Mouse (Mus musculus): ENCODE data around the gene Arhgef3. TPM values are rescaled to one million over a fixed set of nuclear protein-coding genes. Genes with fewer than 3 reads are reported as not detected.

Gene Arhgef3
- total RNA-seq, 4 experiments from 2014 or later, result 44.5 to 54.9 (median 53.3) TPM

GRCm38 (mm10) chr14:27383321-27383830 is 268.7 kb downstream of the Arhgef3 start:
- DNase-seq, result no peak

- DNase-seq, result no peak
Measured at GRCm38 (mm10) chr14:27384143-27384542, 269.4 kb downstream of the Arhgef3 start.

GRCm38 (mm10) chr14:27388616-27389015 is 273.9 kb downstream of the Arhgef3 start:
- DNase-seq, result no peak

GRCm38 (mm10) chr14:27389722-27390121 is 275.0 kb downstream of the Arhgef3 start:
- no peak for DNase-seq

- no peak for DNase-seq
Measured at GRCm38 (mm10) chr14:27390663-27391062, 276.0 kb downstream of the Arhgef3 start.

- DNase-seq, result no peak
Measured at GRCm38 (mm10) chr14:27391776-27392308, 277.1 kb downstream of the Arhgef3 start.

- no peak for DNase-seq
Measured at GRCm38 (mm10) chr14:27392660-27393059, 278.0 kb downstream of the Arhgef3 start.

- no peak for DNase-seq
Measured at GRCm38 (mm10) chr14:27393806-27394205, 279.1 kb downstream of the Arhgef3 start.

GRCm38 (mm10) chr14:27396424-27396823 is 281.7 kb downstream of the Arhgef3 start:
- no peak for DNase-seq

GRCm38 (mm10) chr14:27397526-27397925 is 282.8 kb downstream of the Arhgef3 start:
- no peak for DNase-seq

- no peak for DNase-seq
Measured at GRCm38 (mm10) chr14:27400495-27400894, 285.8 kb downstream of the Arhgef3 start.

- no peak for DNase-seq
Measured at GRCm38 (mm10) chr14:27401717-27402278, 287.1 kb downstream of the Arhgef3 start.

- DNase-seq, result no peak
Measured at GRCm38 (mm10) chr14:27402332-27403250, 287.9 kb downstream of the Arhgef3 start.

GRCm38 (mm10) chr14:27405452-27405851 is 290.8 kb downstream of the Arhgef3 start:
- no peak for DNase-seq

GRCm38 (mm10) chr14:27405947-27406346 is 291.2 kb downstream of the Arhgef3 start:
- no peak for DNase-seq

GRCm38 (mm10) chr14:27408240-27408639 is 293.5 kb downstream of the Arhgef3 start:
- DNase-seq, result no peak

GRCm38 (mm10) chr14:27409662-27410061 is 295.0 kb downstream of the Arhgef3 start:
- no peak for DNase-seq

- no peak for DNase-seq
Measured at GRCm38 (mm10) chr14:27411492-27411891, 296.8 kb downstream of the Arhgef3 start.

- DNase-seq, result no peak
Measured at GRCm38 (mm10) chr14:27412699-27413098, 298.0 kb downstream of the Arhgef3 start.

- no peak for DNase-seq
Measured at GRCm38 (mm10) chr14:27413961-27414360, 299.3 kb downstream of the Arhgef3 start.

- DNase-seq, result no peak
Measured at GRCm38 (mm10) chr14:27420816-27421215, 306.1 kb downstream of the Arhgef3 start.

- DNase-seq, result no peak
Measured at GRCm38 (mm10) chr14:27422301-27422700, 307.6 kb downstream of the Arhgef3 start.

GRCm38 (mm10) chr14:27428573-27428972 is 313.9 kb downstream of the Arhgef3 start, which contains the start of gene Fam208a:
Fam208a (plus strand) TSS chr14:27428834.
- DNase-seq, result peak; percentile 88

Data from adrenal gland, adult 8-10 months (tissue).